In genomic region chr2:164803201-164803920, GRCm38 (mm10) we compare ENCODE assay signal across 9 mouse cellular contexts. TPM values are rescaled to one million over a fixed set of nuclear protein-coding genes. Genes with fewer than 3 reads are reported as not detected.
DNase-seq lines count a peak whose midpoint lies in the region; ATAC-seq and TF ChIP-seq lines count a peak whose summit lies in the region.
"Had no signal": no experiment of that assay in that cellular context is flagged by ENCODE, and none has a peak within 500 bp of the region (broad histone marks: within the 10 kb centered on the region; RNA-seq: fewer than 3 reads in every experiment).

No protein-coding gene starts in this region.

- DNase-seq in layer of hippocampus, adult 2 months (ENCODE audit: low spot score in 2 of 2), result no peak
- DNase-seq in layer of hippocampus, postnatal 36 days, result no peak
- DNase-seq in embryonic facial prominence, embryonic 14.5 days (ENCODE audit: low spot score), result no peak
- no peak for DNase-seq in limb, embryonic 10.5 days (ENCODE audit: low spot score)
- no peak for DNase-seq in cerebellum, adult 18-20 months
- no peak for DNase-seq in thymus, postnatal 36 days
- DNase-seq in frontal cortex, postnatal 36 days (ENCODE audit: low spot score in 2 of 2), result no peak
- DNase-seq: heart, postnatal 4 days had no signal

- ATAC-seq in embryonic facial prominence, embryonic 14.5 days (ENCODE audit: low read depth), result no peak
- no peak for ATAC-seq in neural tube, embryonic 15.5 days (ENCODE audit: low FRiP score)

- peak overlapping the region; percentile 83; the same call in 1 of the 2 replicates for H3K9ac ChIP-seq in embryonic facial prominence, embryonic 14.5 days (ENCODE audit: low read depth, low read length)
- H3K9ac ChIP-seq in neural tube, embryonic 15.5 days (replicated peaks), result peak overlapping the region; percentile 76; the same call in 1 of the 2 replicates

- 90% methylated on average over 16 of the region's 16 CpGs for WGBS in embryonic facial prominence, embryonic 14.5 days
- WGBS in limb, embryonic 10.5 days, result 93% methylated on average over 16 of the region's 16 CpGs
- 95% methylated on average over 16 of the region's 16 CpGs for WGBS in neural tube, embryonic 15.5 days

- peak overlapping the region; percentile 100 for H3K4me3 ChIP-seq in layer of hippocampus, adult 2 months
- H3K4me3 ChIP-seq in embryonic facial prominence, embryonic 14.5 days (ENCODE audit: low read depth, low read length), result peak overlapping the region; percentile 76
- H3K4me3 ChIP-seq in limb, embryonic 10.5 days, result peak overlapping the region; percentile 89
- H3K4me3 ChIP-seq in neural tube, embryonic 15.5 days (replicated peaks), result peak overlapping the region; percentile 96

- no peaks in the 10 kb centered on the region for H3K27me3 ChIP-seq in embryonic facial prominence, embryonic 14.5 days (replicated peaks; ENCODE audit: control insufficient read depth, insufficient read depth, low read length)
- no peaks in the 10 kb centered on the region for H3K27me3 ChIP-seq in limb, embryonic 10.5 days (ENCODE audit: low read depth, poor library complexity, severe bottlenecking)
- no peaks in the 10 kb centered on the region for H3K27me3 ChIP-seq in neural tube, embryonic 15.5 days (replicated peaks)

- peak overlapping the region; percentile 70 for H3K4me2 ChIP-seq in embryonic facial prominence, embryonic 14.5 days (ENCODE audit: low read depth, low read length)
- H3K4me2 ChIP-seq in neural tube, embryonic 15.5 days, result peak overlapping the region; percentile 67

- peaks cover 32% of the 10 kb centered on the region for H3K36me3 ChIP-seq in embryonic facial prominence, embryonic 14.5 days (ENCODE audit: control insufficient read depth, insufficient read depth, low read length)
- H3K36me3 ChIP-seq in limb, embryonic 10.5 days, result peaks cover 45% of the 10 kb centered on the region
- H3K36me3 ChIP-seq in neural tube, embryonic 15.5 days, result peaks cover 13% of the 10 kb centered on the region; the same call in 1 of the 2 replicates

- H3K27ac ChIP-seq in layer of hippocampus, adult 2 months, result no peak overlapping the region
- no peak overlapping the region for H3K27ac ChIP-seq in embryonic facial prominence, embryonic 14.5 days (replicated peaks; ENCODE audit: low read depth, low read length)
- H3K27ac ChIP-seq in limb, embryonic 10.5 days, result no peak overlapping the region
- H3K27ac ChIP-seq in neural tube, embryonic 15.5 days (replicated peaks), result no peak overlapping the region

- H3K4me1 ChIP-seq in embryonic facial prominence, embryonic 14.5 days (ENCODE audit: control insufficient read depth, insufficient read depth, low read length), result peaks cover 13% of the 10 kb centered on the region; the same call in 1 of the 2 replicates
- peaks cover 20% of the 10 kb centered on the region for H3K4me1 ChIP-seq in limb, embryonic 10.5 days
- H3K4me1 ChIP-seq in neural tube, embryonic 15.5 days, result peaks cover 47% of the 10 kb centered on the region

- H3K9me3 ChIP-seq in embryonic facial prominence, embryonic 14.5 days (ENCODE audit: control insufficient read depth, low read length), result no peaks in the 10 kb centered on the region
- H3K9me3 ChIP-seq in limb, embryonic 10.5 days (replicated peaks), result no peaks in the 10 kb centered on the region
- H3K9me3 ChIP-seq in neural tube, embryonic 15.5 days (replicated peaks), result no peaks in the 10 kb centered on the region

- no peak for TF ChIP-seq CTCF in layer of hippocampus, adult 2 months (conservative IDR thresholded peaks at IDR 0.05)

RNA-seq across cellular contexts. Expression of gene Acot8, which starts 1.3 kb away (rescaled TPM):
- 10 to 100 TPM; 25.8 to 32.2 TPM for total RNA-seq in layer of hippocampus, adult 2 months (2021)
- 10 to 100 TPM; 27.8 to 28.2 TPM for total RNA-seq in layer of hippocampus, postnatal 36 days (2021)
- 12.6 and 13.8 TPM in 2 replicates for polyA plus RNA-seq in embryonic facial prominence, embryonic 14.5 days (2014; fragmentation: Nextera tagmentation; extraction: Ambion mirVana)
- 14.7 and 18.4 TPM in 2 replicates for polyA plus RNA-seq in limb, embryonic 10.5 days (2016; fragmentation: Nextera tagmentation; extraction: Ambion mirVana)
- polyA plus RNA-seq in neural tube, embryonic 15.5 days (2015; fragmentation: Nextera tagmentation; extraction: Ambion mirVana), result 24.1 and 26.4 TPM in 2 replicates

RNA-seq across cellular contexts. Expression of gene Zswim3, which starts 1.5 kb away (rescaled TPM):
- total RNA-seq in layer of hippocampus, adult 2 months (2021), result 1 to 10 TPM; 7.2 to 8.9 TPM
- 1 to 10 TPM; 8.2 to 8.6 TPM for total RNA-seq in layer of hippocampus, postnatal 36 days (2021)
- 6.0 and 6.4 TPM in 2 replicates for polyA plus RNA-seq in embryonic facial prominence, embryonic 14.5 days (2014; fragmentation: Nextera tagmentation; extraction: Ambion mirVana)
- polyA plus RNA-seq in limb, embryonic 10.5 days (2016; fragmentation: Nextera tagmentation; extraction: Ambion mirVana), result 9.1 and 9.9 TPM in 2 replicates
- polyA plus RNA-seq in neural tube, embryonic 15.5 days (2015; fragmentation: Nextera tagmentation; extraction: Ambion mirVana), result 14.9 and 16.2 TPM in 2 replicates

RNA-seq across cellular contexts. Expression of gene Snx21, which starts 17.7 kb away (rescaled TPM):
- 10 to 100 TPM; 39.8 TPM for total RNA-seq in layer of hippocampus, adult 2 months (2021)
- total RNA-seq in layer of hippocampus, postnatal 36 days (2021), result 10 to 100 TPM; 36.7 to 44.0 TPM
- polyA plus RNA-seq in embryonic facial prominence, embryonic 14.5 days (2014; fragmentation: Nextera tagmentation; extraction: Ambion mirVana), result 27.9 and 28.3 TPM in 2 replicates
- polyA plus RNA-seq in limb, embryonic 10.5 days (2016; fragmentation: Nextera tagmentation; extraction: Ambion mirVana), result 9.0 and 12.2 TPM in 2 replicates
- polyA plus RNA-seq in neural tube, embryonic 15.5 days (2015; fragmentation: Nextera tagmentation; extraction: Ambion mirVana), result 41.3 and 46.6 TPM in 2 replicates

RNA-seq across cellular contexts. Expression of gene Zswim1, which starts 19.1 kb away (rescaled TPM):
- total RNA-seq in layer of hippocampus, adult 2 months (2021), result 10 to 100 TPM; 23.6 to 25.2 TPM
- total RNA-seq in layer of hippocampus, postnatal 36 days (2021), result 10 to 100 TPM; 21.6 to 23.0 TPM
- polyA plus RNA-seq in embryonic facial prominence, embryonic 14.5 days (2014; fragmentation: Nextera tagmentation; extraction: Ambion mirVana), result 15.1 and 15.7 TPM in 2 replicates
- polyA plus RNA-seq in limb, embryonic 10.5 days (2016; fragmentation: Nextera tagmentation; extraction: Ambion mirVana), result 24.3 and 24.6 TPM in 2 replicates
- polyA plus RNA-seq in neural tube, embryonic 15.5 days (2015; fragmentation: Nextera tagmentation; extraction: Ambion mirVana), result 23.7 and 25.4 TPM in 2 replicates

RNA-seq across cellular contexts. Expression of gene Tnnc2, which starts 23.6 kb away (rescaled TPM):
- not detected for total RNA-seq in layer of hippocampus, adult 2 months (2021)
- total RNA-seq in layer of hippocampus, postnatal 36 days (2021), result not detected
- polyA plus RNA-seq in embryonic facial prominence, embryonic 14.5 days (2014; fragmentation: Nextera tagmentation; extraction: Ambion mirVana), result 799 and 1,279 TPM in 2 replicates
- polyA plus RNA-seq in limb, embryonic 10.5 days (2016; fragmentation: Nextera tagmentation; extraction: Ambion mirVana), result 0.79 and 1.3 TPM in 2 replicates
- polyA plus RNA-seq in neural tube, embryonic 15.5 days (2015; fragmentation: Nextera tagmentation; extraction: Ambion mirVana), result 27.5 and 55.6 TPM in 2 replicates
